Mouse (Mus musculus): ENCODE measurements around the gene Aff3.

DNA sequence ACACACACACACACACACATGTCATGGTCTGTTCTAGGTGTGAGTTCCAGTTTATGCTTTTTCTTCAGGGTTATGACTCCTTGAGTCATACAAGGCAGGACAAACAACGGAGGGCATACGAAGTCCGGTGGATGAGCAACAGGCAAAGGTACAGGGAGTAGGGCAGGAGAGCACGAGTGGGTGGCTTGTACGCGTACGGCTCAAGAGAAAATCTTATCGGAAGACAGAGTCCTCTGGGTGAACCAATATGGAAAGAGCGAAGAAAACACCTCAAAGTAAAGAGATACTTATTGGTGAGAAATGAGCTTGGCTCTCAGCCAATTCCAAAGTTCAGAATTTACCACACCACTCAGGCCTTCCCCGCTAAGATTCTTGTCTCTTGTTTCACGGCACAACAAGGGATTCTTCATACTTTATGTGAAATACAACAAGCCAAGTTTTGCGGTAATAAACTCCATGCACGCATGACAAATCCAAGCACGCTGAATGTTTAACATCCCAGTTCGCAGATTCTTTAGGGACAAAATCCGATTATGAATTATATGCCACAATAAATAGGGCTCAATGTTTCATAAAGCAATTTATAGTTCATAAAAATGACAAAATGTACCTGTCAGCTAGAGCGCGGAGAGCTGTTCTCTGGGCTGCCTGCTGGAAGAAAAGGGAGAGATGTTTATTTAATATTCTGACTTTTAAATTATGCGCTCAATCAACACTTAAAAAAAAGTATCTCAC, 412.6 kb downstream of the Aff3 start:
- TF ChIP-seq CTCF (IDR thresholded peaks at IDR 0.05; ENCODE audit: insufficient read depth, low read length) = no peak
- TF ChIP-seq POLR2A (IDR thresholded peaks at IDR 0.05; ENCODE audit: borderline replicate concordance, extremely low read depth, low read depth, low read length) = no peak

All from lung, adult 2 months (tissue).